Mouse (Mus musculus) thymus, adult 2 months (tissue): ENCODE data around the gene Eif1. TPM values are rescaled to one million over a fixed set of nuclear protein-coding genes. Genes with fewer than 3 reads are reported as not detected.
"Not testable (repeated sequence)": the region's sequence is repeated elsewhere in the genome, so short reads cannot be mapped to it uniquely, and the experiment has no call there.

Source experiments
- DNase-seq: peaks from one replicate; pipeline ENCODE4 v3.0.0; 2021
- H3K27ac ChIP-seq: fragments of 200-500 bp; 2 replicates; pipeline ENCODE4 v1.5.1; 2012; ENCODE audit warnings: low read length, control low read depth; ENCODE audit not compliant: control insufficient read depth, insufficient read depth
- H3K27me3 ChIP-seq: fragments of 200-500 bp; 2 replicates; pipeline ENCODE4 v1.6.1; 2012; ENCODE audit warnings: mild to moderate bottlenecking, low read length, moderate library complexity, mixed read lengths; ENCODE audit not compliant: control insufficient read depth, insufficient read depth
- H3K36me3 ChIP-seq: fragments of 200-500 bp; 2 replicates; pipeline ENCODE4 v1.6.1; 2012; ENCODE audit warnings: mild to moderate bottlenecking, low read length, moderate library complexity; ENCODE audit not compliant: control insufficient read depth, insufficient read depth
- H3K4me1 ChIP-seq: fragments of 200-500 bp; replicated peaks from 2 replicates; pipeline ENCODE4 v1.6.1; 2012; ENCODE audit warnings: low read length; ENCODE audit not compliant: control insufficient read depth, insufficient read depth
- H3K4me3 ChIP-seq: fragments of 200-500 bp; 2 replicates; pipeline ENCODE4 v1.5.1; 2012; ENCODE audit warnings: mild to moderate bottlenecking, low read length, control low read depth, moderate library complexity; ENCODE audit not compliant: control insufficient read depth, insufficient read depth
- CTCF ChIP-seq: fragments of 200-500 bp; IDR thresholded peaks from 2 replicates; pipeline ENCODE4 v1.5.1; 2012; ENCODE audit warnings: mild to moderate bottlenecking, control low read depth, low read length, moderate library complexity, borderline replicate concordance; ENCODE audit not compliant: control insufficient read depth, poor library complexity, insufficient read depth; ENCODE audit errors: extremely low read depth
- POLR2A ChIP-seq: fragments of 200-500 bp; IDR thresholded peaks from 2 replicates; pipeline ENCODE4 v1.6.1; 2012; ENCODE audit warnings: mild to moderate bottlenecking, low read length, control low read depth, moderate library complexity; ENCODE audit not compliant: control insufficient read depth, poor library complexity, insufficient read depth; ENCODE audit errors: extremely low read depth
- WGBS: fragments of 180-500 bp; shearing (Covaris S2); methylation state at CpG from one replicate; pipeline ENCODE4 v1.1.7; 2018; 5-methylcytosine and 5-hydroxymethylcytosine counted together
- polyA plus RNA-seq: library from polyadenylated mRNA; depleted of rRNA; stranded (reverse); fragments of >200 nt; gene quantifications from 2 replicates; pipeline ENCODE4 v1.2.3, GENCODE M21; 2012

The Eif1 gene
- polyA plus RNA-seq, 1 experiment, result 131 TPM

GRCm38 (mm10) chr11:100355972-100356818 lies 36.5 kb downstream of the Eif1 start, which contains the start of gene Hap1:
TSS of gene Hap1 (minus strand) at chr11:100356128.
- no peak within 1 kb of the TSS for H3K27ac ChIP-seq
- 4% methylated on average over 49 of the region's 49 CpGs for WGBS
- peaks cover 20% of the 10 kb centered on the region for H3K4me1 ChIP-seq
- H3K4me3 ChIP-seq, result peak within 1 kb of the TSS; percentile 43
- DNase-seq, result peak; percentile 56
- H3K36me3 ChIP-seq, result no peaks in the 10 kb centered on the region
- peaks cover 7% of the 10 kb centered on the region; the same call in 1 of the 2 replicates for H3K27me3 ChIP-seq
- TF ChIP-seq POLR2A (no peak), CTCF (no peak)

- TF ChIP-seq CTCF, result no peak
- TF ChIP-seq POLR2A, result no peak
- no peak overlapping the region for H3K4me3 ChIP-seq
Measured at GRCm38 (mm10) chr11:100356819-100357211, 37.1 kb downstream of the Eif1 start.

GRCm38 (mm10) chr11:100357408-100357807 lies 37.7 kb downstream of the Eif1 start:
- Histone ChIP-seq H3K4me1 (peaks cover 20% of the 10 kb centered on the region), H3K27me3 (peaks cover 7% of the 10 kb centered on the region; the same call in 1 of the 2 replicates), H3K27ac (no peak overlapping the region), H3K36me3 (no peaks in the 10 kb centered on the region), H3K4me3 (no peak overlapping the region)
- no peak for DNase-seq
- TF ChIP-seq POLR2A, result no peak
- WGBS, result 62% methylated on average over 5 of the region's 5 CpGs

More at GRCm38 (mm10) chr11:100356819-100357211, 37.1 kb downstream of the Eif1 start:
- peaks cover 7% of the 10 kb centered on the region; the same call in 1 of the 2 replicates for H3K27me3 ChIP-seq
- H3K36me3 ChIP-seq, result no peaks in the 10 kb centered on the region
- WGBS, result 32% methylated on average over 9 of the region's 9 CpGs
- H3K27ac ChIP-seq, result no peak overlapping the region
- peaks cover 20% of the 10 kb centered on the region for H3K4me1 ChIP-seq
- DNase-seq, result no peak

- H3K27ac ChIP-seq, result no peak overlapping the region
- no peak for DNase-seq
- peaks cover 7% of the 10 kb centered on the region; the same call in 1 of the 2 replicates for H3K27me3 ChIP-seq
- no peak for TF ChIP-seq POLR2A
- no peak for TF ChIP-seq CTCF
- H3K36me3 ChIP-seq, result no peaks in the 10 kb centered on the region
- no peak overlapping the region for H3K4me3 ChIP-seq
- peaks cover 16% of the 10 kb centered on the region for H3K4me1 ChIP-seq
- 59% methylated on average over 6 of the region's 6 CpGs for whole genome bisulfite sequencing
Measured at GRCm38 (mm10) chr11:100360175-100360574, 40.5 kb downstream of the Eif1 start.

- H3K27me3 ChIP-seq, result not testable (repeated sequence)
- 33% methylated on average over 1 of the region's 13 CpGs for WGBS
Measured at GRCm38 (mm10) chr11:100361059-100361458, 41.4 kb downstream of the Eif1 start.

GRCm38 (mm10) chr11:100362209-100362978 lies 42.7 kb downstream of the Eif1 start:
- no peaks in the 10 kb centered on the region; the same call in 1 of the 2 replicates for H3K27me3 ChIP-seq
- no peak overlapping the region for H3K27ac ChIP-seq
- WGBS, result 10% methylated on average over 8 of the region's 8 CpGs
- DNase-seq, result peak; percentile 82
- H3K4me3 ChIP-seq, result no peak overlapping the region
- peaks cover 4% of the 10 kb centered on the region for H3K4me1 ChIP-seq
- TF ChIP-seq POLR2A (no peak), CTCF (no peak)
- H3K36me3 ChIP-seq, result no peaks in the 10 kb centered on the region

More at GRCm38 (mm10) chr11:100361059-100361458, 41.4 kb downstream of the Eif1 start:
- H3K4me3 ChIP-seq, H3K36me3 ChIP-seq, H3K27ac ChIP-seq, H3K4me1 ChIP-seq, DNase-seq: not testable (repeated sequence)
